Mouse (Mus musculus): ENCODE results near the gene Ehbp1. TPM values are rescaled to one million over a fixed set of nuclear protein-coding genes. Genes with fewer than 3 reads are reported as not detected.
A peak's percentile ranks its signal among the peaks of the same experiment; 100 is the strongest.

Gene Ehbp1
- polyA plus RNA-seq, 1 experiment from 2014 or later, result 3.9 TPM

DNA sequence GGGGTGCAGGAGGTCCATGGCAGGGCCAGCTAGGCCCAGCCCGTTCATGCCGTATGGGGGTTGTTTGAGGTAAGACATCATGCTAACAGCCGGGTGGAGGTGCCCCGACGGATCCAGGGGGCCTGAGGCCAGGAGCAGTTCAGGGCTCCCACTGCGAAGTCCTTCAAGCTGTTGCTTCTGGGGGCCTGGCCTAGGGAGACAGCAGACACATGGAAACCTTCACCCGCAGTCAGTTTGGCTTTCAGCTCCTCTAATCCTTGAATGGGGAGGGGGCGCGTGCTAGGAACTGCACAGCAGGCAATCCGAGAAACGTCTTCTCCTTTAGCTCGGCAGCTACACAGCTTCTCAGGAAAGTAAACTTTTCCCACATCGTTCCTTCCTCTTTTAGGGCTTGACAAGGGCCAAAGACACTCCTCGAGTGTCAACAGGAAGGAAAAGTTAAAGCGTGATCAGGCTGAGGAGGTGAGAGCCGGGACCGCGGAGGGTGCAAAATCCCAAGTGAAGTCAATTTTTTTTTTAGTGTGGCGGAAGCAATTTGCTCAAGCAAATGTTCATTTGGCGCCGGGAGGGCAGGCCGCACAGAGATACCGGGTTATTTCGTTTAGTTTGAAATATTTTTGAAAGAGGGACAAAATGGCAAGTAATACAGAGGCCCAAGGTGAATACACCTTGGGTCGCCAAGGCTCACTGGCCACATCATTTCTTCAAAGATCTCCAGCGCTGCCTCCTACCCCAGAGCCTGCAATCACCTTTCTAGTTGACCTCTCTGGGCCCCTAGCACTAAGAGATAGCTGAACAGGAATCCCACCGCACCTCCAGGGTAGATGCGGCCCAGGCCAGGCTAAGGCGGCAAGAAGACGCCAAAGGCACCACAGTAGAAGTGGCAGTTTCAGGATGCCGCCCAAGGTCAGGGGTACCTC lies 342.4 kb downstream of the Ehbp1 start:
- H3K27me3 ChIP-seq (ENCODE audit: insufficient read depth, low read length), result peaks cover 74% of the 10 kb centered on the region
- H3K27ac ChIP-seq, result no peak overlapping the region
- H3K9me3 ChIP-seq (replicated peaks; ENCODE audit: low read length), result no peaks in the 10 kb centered on the region
- no peak for ATAC-seq (replicated peaks; ENCODE audit: low FRiP score, low read depth)
- no peak overlapping the region for H3K9ac ChIP-seq (ENCODE audit: low read depth, low read length)
- H3K36me3 ChIP-seq (ENCODE audit: insufficient read depth, low read length), result no peaks in the 10 kb centered on the region
- TF ChIP-seq CTCF (IDR thresholded peaks at IDR 0.05; ENCODE audit: low read depth), result no peak
- no peak overlapping the region for H3K4me2 ChIP-seq (ENCODE audit: low read length)
- 11% methylated on average over 31 of the region's 31 CpGs for WGBS
- no peak overlapping the region for H3K4me3 ChIP-seq (replicated peaks; ENCODE audit: low read depth, low read length)
- peak; percentile 14 for DNase-seq (ENCODE audit: low spot score)
- H3K4me1 ChIP-seq (replicated peaks; ENCODE audit: insufficient read depth, low read length), result peaks cover 27% of the 10 kb centered on the region; the same call in 1 of the 2 replicates

DNA sequence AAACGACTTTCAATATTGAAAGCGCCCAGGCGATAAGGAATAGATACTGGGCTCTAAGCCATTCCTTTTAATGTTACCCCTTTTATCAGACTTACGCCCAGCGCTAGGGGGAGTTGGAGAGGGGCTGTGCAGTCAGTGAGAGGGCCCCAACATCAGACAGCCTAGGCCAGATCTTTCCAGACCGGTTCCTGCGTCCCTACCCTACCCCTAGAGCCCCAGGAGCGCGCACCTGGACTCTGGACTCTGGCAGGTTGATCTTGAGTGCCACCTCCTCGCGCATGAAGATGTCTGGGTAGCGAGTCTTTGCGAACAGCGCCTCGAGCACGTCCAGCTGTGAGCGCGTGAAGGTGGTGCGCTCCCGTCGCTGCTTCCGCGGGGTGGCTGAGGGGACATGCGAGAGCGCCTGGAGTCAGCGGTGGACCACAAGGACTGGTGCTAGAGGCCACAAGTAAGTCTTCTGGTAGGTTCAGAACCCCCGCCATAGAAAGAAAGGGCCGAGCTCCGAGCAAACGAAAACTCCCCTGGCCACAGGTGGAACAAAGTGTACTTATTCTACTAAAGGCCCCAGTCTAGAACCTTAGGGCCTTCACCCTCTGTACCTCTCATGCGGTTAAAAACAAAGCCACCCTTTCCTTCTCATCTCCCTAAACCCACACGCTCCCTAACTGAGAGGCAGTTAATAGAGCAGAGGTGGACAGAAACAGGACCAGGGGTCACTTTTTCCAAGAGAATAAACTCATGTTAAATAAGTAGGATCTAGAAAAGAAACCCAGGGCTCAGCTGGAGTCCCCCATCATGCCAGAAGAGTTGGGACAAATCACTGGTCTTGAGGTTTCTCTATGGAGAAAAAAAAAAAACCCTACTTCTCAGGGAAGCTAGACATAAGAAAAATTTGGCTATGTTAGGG lies 343.7 kb downstream of the Ehbp1 start:
- peak; percentile 30; the same call in 1 of the 2 replicates for TF ChIP-seq CTCF (IDR thresholded peaks at IDR 0.05; ENCODE audit: low read depth)
- Histone ChIP-seq H3K36me3 (ENCODE audit: insufficient read depth, low read length) (no peaks in the 10 kb centered on the region), H3K4me3 (replicated peaks; ENCODE audit: low read depth, low read length) (no peak overlapping the region), H3K27me3 (ENCODE audit: insufficient read depth, low read length) (peaks cover 81% of the 10 kb centered on the region), H3K27ac (no peak overlapping the region), H3K4me1 (replicated peaks; ENCODE audit: insufficient read depth, low read length) (peaks cover 25% of the 10 kb centered on the region; the same call in 1 of the 2 replicates), H3K9ac (ENCODE audit: low read depth, low read length) (no peak overlapping the region), H3K9me3 (replicated peaks; ENCODE audit: low read length) (no peaks in the 10 kb centered on the region), H3K4me2 (ENCODE audit: low read length) (no peak overlapping the region)
- ATAC-seq (replicated peaks; ENCODE audit: low FRiP score, low read depth) (no peak), DNase-seq (ENCODE audit: low spot score) (peak; percentile 13)
- WGBS, result 7% methylated on average over 32 of the region's 32 CpGs

DNA sequence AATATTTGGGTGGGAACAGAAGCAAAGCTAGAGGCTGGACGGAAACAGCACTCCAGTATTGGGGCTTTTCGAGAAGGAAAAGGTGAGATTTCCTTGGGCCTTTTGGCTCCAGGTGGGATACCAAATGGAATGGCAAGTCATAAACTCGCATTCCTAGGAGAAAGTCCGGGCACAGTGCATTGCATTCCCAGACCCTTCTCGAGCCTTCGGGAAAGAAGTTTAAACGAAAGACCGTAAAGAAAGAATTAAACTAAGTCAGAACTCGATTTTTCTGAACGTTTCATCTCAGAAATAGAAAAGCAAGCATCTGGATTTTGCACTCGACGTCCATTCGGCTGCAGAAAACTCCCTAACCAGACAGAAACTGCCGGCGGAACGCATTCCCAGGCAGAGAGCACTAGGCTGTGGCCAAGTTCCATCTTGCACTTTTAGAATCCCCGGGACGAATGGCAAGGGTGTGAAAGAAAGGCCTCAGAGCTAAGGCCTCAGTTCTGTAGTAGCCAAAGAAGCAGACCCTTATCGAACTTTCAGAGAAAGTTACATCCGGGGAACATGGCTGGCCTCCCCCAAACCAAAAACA lies 344.4 kb downstream of the Ehbp1 start:
- Histone ChIP-seq H3K9me3 (replicated peaks; ENCODE audit: low read length) (no peaks in the 10 kb centered on the region), H3K27me3 (ENCODE audit: insufficient read depth, low read length) (peaks cover 88% of the 10 kb centered on the region), H3K9ac (ENCODE audit: low read depth, low read length) (no peak overlapping the region), H3K4me3 (replicated peaks; ENCODE audit: low read depth, low read length) (no peak overlapping the region), H3K4me1 (replicated peaks; ENCODE audit: insufficient read depth, low read length) (peaks cover 25% of the 10 kb centered on the region; the same call in 1 of the 2 replicates), H3K4me2 (ENCODE audit: low read length) (no peak overlapping the region), H3K27ac (no peak overlapping the region), H3K36me3 (ENCODE audit: insufficient read depth, low read length) (no peaks in the 10 kb centered on the region)
- no peak for ATAC-seq (replicated peaks; ENCODE audit: low FRiP score, low read depth)
- WGBS, result 2% methylated on average over 20 of the region's 20 CpGs
- TF ChIP-seq CTCF (IDR thresholded peaks at IDR 0.05; ENCODE audit: low read depth), result no peak
- peak; percentile 19 for DNase-seq (ENCODE audit: low spot score)

DNA sequence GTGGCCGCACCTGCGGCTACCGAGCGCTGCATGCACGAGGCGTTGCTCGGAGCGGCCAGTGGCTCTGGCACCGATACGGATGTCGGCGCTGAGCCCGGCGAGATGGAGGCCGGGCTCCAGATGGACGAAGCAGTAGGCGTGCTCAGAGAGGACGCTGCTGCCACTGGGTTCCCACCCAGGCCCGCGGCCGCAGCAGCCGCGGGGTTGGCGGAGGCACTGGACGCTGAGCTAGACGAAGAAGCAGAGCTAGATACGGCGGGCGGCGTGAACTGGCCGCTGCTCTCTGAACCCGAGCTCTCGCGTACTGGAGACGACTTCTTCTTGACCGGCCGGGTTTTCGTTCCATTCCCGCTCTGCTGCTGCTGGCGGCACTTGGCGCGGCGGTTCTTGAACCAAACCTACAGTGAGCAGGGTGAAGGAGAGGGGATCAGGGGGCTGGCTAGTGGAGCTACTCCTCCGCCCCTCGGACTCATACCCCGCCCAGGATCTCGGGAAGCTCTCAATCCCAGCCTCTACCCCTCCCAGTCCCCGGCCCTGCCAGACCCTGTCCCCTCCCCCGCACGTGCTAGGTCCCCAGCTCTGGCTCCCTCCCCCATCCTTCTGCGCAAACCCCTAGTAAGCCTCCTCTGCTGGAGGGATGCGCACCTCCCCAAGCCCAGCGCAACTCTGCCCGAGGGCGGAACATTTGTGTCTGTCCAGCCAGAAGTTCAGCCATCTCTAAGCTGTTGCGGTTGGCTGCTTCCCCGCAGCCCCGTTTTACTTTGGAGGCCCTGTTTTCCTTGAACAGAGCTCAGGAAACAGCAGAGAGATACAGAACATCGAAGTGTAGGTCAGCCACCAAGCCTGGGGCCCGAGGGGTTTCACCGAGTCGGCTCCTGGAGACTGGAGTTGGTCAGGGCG lies 345.2 kb downstream of the Ehbp1 start:
- peaks cover 89% of the 10 kb centered on the region for H3K27me3 ChIP-seq (ENCODE audit: insufficient read depth, low read length)
- H3K4me3 ChIP-seq (replicated peaks; ENCODE audit: low read depth, low read length), result peak overlapping the region; percentile 26
- H3K36me3 ChIP-seq (ENCODE audit: insufficient read depth, low read length), result no peaks in the 10 kb centered on the region
- peaks cover 22% of the 10 kb centered on the region; the same call in 1 of the 2 replicates for H3K4me1 ChIP-seq (replicated peaks; ENCODE audit: insufficient read depth, low read length)
- no peak overlapping the region for H3K9ac ChIP-seq (ENCODE audit: low read depth, low read length)
- no peak for TF ChIP-seq CTCF (IDR thresholded peaks at IDR 0.05; ENCODE audit: low read depth)
- peak overlapping the region; percentile 41 for H3K4me2 ChIP-seq (ENCODE audit: low read length)
- no peak overlapping the region for H3K27ac ChIP-seq
- DNase-seq (ENCODE audit: low spot score) (peak; percentile 34), ATAC-seq (replicated peaks; ENCODE audit: low FRiP score, low read depth) (no peak)
- WGBS, result 0% methylated on average over 63 of the region's 63 CpGs
- H3K9me3 ChIP-seq (replicated peaks; ENCODE audit: low read length), result no peaks in the 10 kb centered on the region

DNA sequence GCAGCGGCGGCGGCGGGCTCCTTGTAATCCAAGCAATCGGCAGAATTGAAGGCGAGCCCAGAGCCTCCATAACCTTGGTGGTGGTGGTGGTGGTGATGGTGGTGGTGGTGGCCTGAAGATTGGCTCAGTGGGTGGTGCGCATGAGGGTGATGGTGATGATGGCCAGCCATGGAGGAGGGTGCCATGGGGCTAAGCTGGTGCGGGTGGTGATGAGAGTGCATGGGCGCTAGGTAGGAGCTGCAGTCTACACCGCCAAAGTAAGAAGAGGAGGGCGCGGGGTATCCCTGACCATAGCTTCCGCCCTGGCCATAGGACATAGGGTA lies 345.8 kb downstream of the Ehbp1 start:
- ATAC-seq (replicated peaks; ENCODE audit: low FRiP score, low read depth) (no peak), DNase-seq (ENCODE audit: low spot score) (no peak)
- no peaks in the 10 kb centered on the region for H3K9me3 ChIP-seq (replicated peaks; ENCODE audit: low read length)
- peaks cover 17% of the 10 kb centered on the region; the same call in 1 of the 2 replicates for H3K4me1 ChIP-seq (replicated peaks; ENCODE audit: insufficient read depth, low read length)
- WGBS, result 5% methylated on average over 13 of the region's 13 CpGs
- no peak for TF ChIP-seq CTCF (IDR thresholded peaks at IDR 0.05; ENCODE audit: low read depth)
- no peaks in the 10 kb centered on the region for H3K36me3 ChIP-seq (ENCODE audit: insufficient read depth, low read length)
- no peak overlapping the region for H3K9ac ChIP-seq (ENCODE audit: low read depth, low read length)
- peaks cover 87% of the 10 kb centered on the region for H3K27me3 ChIP-seq (ENCODE audit: insufficient read depth, low read length)
- H3K27ac ChIP-seq, result no peak overlapping the region
- peak overlapping the region; percentile 41 for H3K4me2 ChIP-seq (ENCODE audit: low read length)
- H3K4me3 ChIP-seq (replicated peaks; ENCODE audit: low read depth, low read length), result peak overlapping the region; percentile 26

All from kidney, postnatal 0 days (tissue).